Mouse (Mus musculus): ENCODE measurements at regions not wholly inside any gene's neighbourhood (a gene's known extent, or its start where the extent isn't known, plus 50 kb on each side); places are given as distances from the start of the nearest gene placed in this dataset.

GRCm38 (mm10) chr12:25211331-25211730, 114.4 kb upstream of the Id2 start:
- intact Hi-C loops (cut with DNase I), result no loop called here
- no peak for DNase-seq
- 91% methylated on average over 6 of the region's 6 CpGs for WGBS
- Histone ChIP-seq H3K27me3 (ENCODE audit: control insufficient read depth, insufficient read depth, low read length) (no peaks in the 10 kb centered on the region), H3K27ac (no peak overlapping the region), H3K4me1 (ENCODE audit: control insufficient read depth, insufficient read depth, low read length) (no peaks in the 10 kb centered on the region; the same call in 1 of the 2 replicates), H3K4me3 (no peak overlapping the region), H3K36me3 (ENCODE audit: control insufficient read depth, insufficient read depth, low read length) (no peaks in the 10 kb centered on the region), H3K79me2 (replicated peaks; ENCODE audit: control insufficient read depth, insufficient read depth, low read length) (no peaks in the 10 kb centered on the region), H3K9ac (ENCODE audit: low read depth, low read length) (no peak overlapping the region)
- no peak for TF ChIP-seq POLR2A (IDR thresholded peaks at IDR 0.05; ENCODE audit: insufficient read depth, low read depth, low read length)
- TF ChIP-seq EP300 (IDR thresholded peaks at IDR 0.05; ENCODE audit: insufficient read depth, low read depth, low read length), result no peak
- TF ChIP-seq CTCF (IDR thresholded peaks at IDR 0.05), result no peak

GRCm38 (mm10) chr12:25210597-25210996, 113.7 kb upstream of the Id2 start:
- no peak for TF ChIP-seq CTCF (IDR thresholded peaks at IDR 0.05)
- Histone ChIP-seq H3K27ac (no peak overlapping the region), H3K9ac (ENCODE audit: low read depth, low read length) (no peak overlapping the region), H3K36me3 (ENCODE audit: control insufficient read depth, insufficient read depth, low read length) (no peaks in the 10 kb centered on the region), H3K4me1 (ENCODE audit: control insufficient read depth, insufficient read depth, low read length) (no peaks in the 10 kb centered on the region; the same call in 1 of the 2 replicates), H3K27me3 (ENCODE audit: control insufficient read depth, insufficient read depth, low read length) (no peaks in the 10 kb centered on the region), H3K79me2 (replicated peaks; ENCODE audit: control insufficient read depth, insufficient read depth, low read length) (no peaks in the 10 kb centered on the region), H3K4me3 (no peak overlapping the region)
- DNase-seq, result no peak
- intact Hi-C loops (cut with DNase I), result no loop called here
- 91% methylated on average over 3 of the region's 3 CpGs for WGBS

- Histone ChIP-seq H3K36me3 (ENCODE audit: control insufficient read depth, insufficient read depth, low read length) (no peaks in the 10 kb centered on the region), H3K4me3 (no peak overlapping the region), H3K27ac (no peak overlapping the region), H3K9ac (ENCODE audit: low read depth, low read length) (no peak overlapping the region), H3K27me3 (ENCODE audit: control insufficient read depth, insufficient read depth, low read length) (no peaks in the 10 kb centered on the region), H3K79me2 (replicated peaks; ENCODE audit: control insufficient read depth, insufficient read depth, low read length) (no peaks in the 10 kb centered on the region), H3K4me1 (ENCODE audit: control insufficient read depth, insufficient read depth, low read length) (no peaks in the 10 kb centered on the region; the same call in 1 of the 2 replicates)
- 73% methylated on average over 4 of the region's 4 CpGs for WGBS
- no peak for DNase-seq
- no peak for TF ChIP-seq CTCF (IDR thresholded peaks at IDR 0.05)
- TF ChIP-seq POLR2A (IDR thresholded peaks at IDR 0.05; ENCODE audit: insufficient read depth, low read depth, low read length), result no peak
- no peak for TF ChIP-seq EP300 (IDR thresholded peaks at IDR 0.05; ENCODE audit: insufficient read depth, low read depth, low read length)
- intact Hi-C loops (cut with DNase I), result no loop called here
Measured at GRCm38 (mm10) chr12:25209333-25209728, 112.4 kb upstream of the Id2 start.

GRCm38 (mm10) chr12:25208670-25209332, 111.9 kb upstream of the Id2 start:
- TF ChIP-seq EP300 (IDR thresholded peaks at IDR 0.05; ENCODE audit: insufficient read depth, low read depth, low read length) (no peak), POLR2A (IDR thresholded peaks at IDR 0.05; ENCODE audit: insufficient read depth, low read depth, low read length) (no peak), CTCF (IDR thresholded peaks at IDR 0.05) (no peak)
- WGBS, result 50% methylated on average over 11 of the region's 11 CpGs
- Histone ChIP-seq H3K79me2 (replicated peaks; ENCODE audit: control insufficient read depth, insufficient read depth, low read length) (no peaks in the 10 kb centered on the region), H3K4me1 (ENCODE audit: control insufficient read depth, insufficient read depth, low read length) (no peaks in the 10 kb centered on the region; the same call in 1 of the 2 replicates), H3K9ac (ENCODE audit: low read depth, low read length) (no peak overlapping the region), H3K4me3 (no peak overlapping the region), H3K27ac (no peak overlapping the region), H3K36me3 (ENCODE audit: control insufficient read depth, insufficient read depth, low read length) (no peaks in the 10 kb centered on the region), H3K27me3 (ENCODE audit: control insufficient read depth, insufficient read depth, low read length) (no peaks in the 10 kb centered on the region)
- peak in 1 of 2 experiments; percentile 63 for DNase-seq
- intact Hi-C loops (cut with DNase I), result no loop called here

GRCm38 (mm10) chr12:25203371-25204067, 106.6 kb upstream of the Id2 start:
- Histone ChIP-seq H3K4me3 (no peak overlapping the region), H3K27ac (no peak overlapping the region), H3K36me3 (ENCODE audit: control insufficient read depth, insufficient read depth, low read length) (no peaks in the 10 kb centered on the region), H3K4me1 (ENCODE audit: control insufficient read depth, insufficient read depth, low read length) (no peaks in the 10 kb centered on the region), H3K79me2 (replicated peaks; ENCODE audit: control insufficient read depth, insufficient read depth, low read length) (no peaks in the 10 kb centered on the region), H3K9ac (ENCODE audit: low read depth, low read length) (no peak overlapping the region), H3K27me3 (ENCODE audit: control insufficient read depth, insufficient read depth, low read length) (no peaks in the 10 kb centered on the region)
- intact Hi-C loops (cut with DNase I), result no loop called here
- TF ChIP-seq CTCF (IDR thresholded peaks at IDR 0.05) (no peak), EP300 (IDR thresholded peaks at IDR 0.05; ENCODE audit: insufficient read depth, low read depth, low read length) (no peak), POLR2A (IDR thresholded peaks at IDR 0.05; ENCODE audit: insufficient read depth, low read depth, low read length) (no peak)
- DNase-seq, result no peak
- 80% methylated on average over 10 of the region's 10 CpGs for WGBS

- Histone ChIP-seq H3K9ac (ENCODE audit: low read depth, low read length) (no peak overlapping the region), H3K27ac (no peak overlapping the region), H3K27me3 (ENCODE audit: control insufficient read depth, insufficient read depth, low read length) (no peaks in the 10 kb centered on the region), H3K4me3 (no peak overlapping the region), H3K79me2 (replicated peaks; ENCODE audit: control insufficient read depth, insufficient read depth, low read length) (no peaks in the 10 kb centered on the region), H3K36me3 (ENCODE audit: control insufficient read depth, insufficient read depth, low read length) (no peaks in the 10 kb centered on the region), H3K4me1 (ENCODE audit: control insufficient read depth, insufficient read depth, low read length) (no peaks in the 10 kb centered on the region)
- intact Hi-C loops (cut with DNase I), result no loop called here
- 72% methylated on average over 4 of the region's 4 CpGs for WGBS
- no peak for DNase-seq
- no peak for TF ChIP-seq EP300 (IDR thresholded peaks at IDR 0.05; ENCODE audit: insufficient read depth, low read depth, low read length)
- no peak for TF ChIP-seq CTCF (IDR thresholded peaks at IDR 0.05)
- no peak for TF ChIP-seq POLR2A (IDR thresholded peaks at IDR 0.05; ENCODE audit: insufficient read depth, low read depth, low read length)
Measured at GRCm38 (mm10) chr12:25200161-25200560, 103.2 kb upstream of the Id2 start.
